Mouse (Mus musculus) telencephalon, adult 2 months (tissue): Measurements from ENCODE around the gene Klhl5.

Source experiments
- DNase-seq: peaks from one replicate; pipeline ENCODE4 v3.0.0-alpha.2; 2011; ENCODE audit warnings: low read depth, low spot score

Gene Klhl5

DNA sequence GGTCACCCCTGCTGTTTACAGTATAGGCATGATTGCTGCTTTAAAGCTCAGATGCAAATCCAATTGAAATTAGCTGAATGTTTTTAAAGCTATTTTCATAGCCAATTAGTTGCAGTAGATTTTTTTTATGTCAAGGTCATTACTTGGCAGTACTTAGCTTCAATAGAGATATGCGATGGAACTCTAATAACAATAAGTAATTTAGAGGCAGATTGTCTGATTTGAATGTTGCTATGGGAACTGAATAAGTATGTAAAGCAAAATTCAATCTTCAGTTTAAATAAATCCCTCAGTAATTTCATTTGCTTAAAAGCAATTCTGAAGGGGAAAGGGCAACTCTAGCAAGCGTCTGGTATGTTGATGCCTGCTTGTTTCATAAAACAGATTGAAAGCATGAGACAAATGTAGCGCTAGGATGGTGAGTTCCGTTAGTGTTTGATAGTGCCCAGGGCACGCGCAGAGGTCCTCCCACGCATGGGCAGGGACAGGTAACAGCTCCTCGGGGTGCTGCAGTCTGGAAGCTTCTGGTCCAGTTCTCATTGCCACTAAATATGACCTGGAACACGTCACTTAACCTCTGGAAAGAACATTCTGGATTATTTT is 38.3 kb downstream of the Klhl5 start:
- DNase-seq, result no peak

DNA sequence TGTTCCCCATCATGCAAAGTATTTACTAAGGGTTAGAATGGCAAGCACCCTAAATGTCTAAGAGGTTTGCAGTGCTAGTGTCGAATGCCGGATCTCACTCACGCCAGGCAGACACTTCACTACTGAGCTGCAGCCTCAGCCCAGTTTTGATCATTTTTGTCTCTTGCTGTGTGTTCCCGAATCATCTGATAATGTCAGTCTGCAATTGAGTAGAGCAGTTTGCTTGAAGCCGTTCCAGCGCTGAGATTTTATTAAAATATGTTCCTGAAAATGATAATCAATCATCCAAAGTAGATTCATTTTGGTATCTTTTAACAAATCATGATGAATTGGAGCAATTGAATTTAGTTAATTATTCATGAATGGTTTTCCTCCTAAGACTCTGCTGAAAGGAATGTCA is 39.4 kb downstream of the Klhl5 start:
- no peak for DNase-seq

DNA sequence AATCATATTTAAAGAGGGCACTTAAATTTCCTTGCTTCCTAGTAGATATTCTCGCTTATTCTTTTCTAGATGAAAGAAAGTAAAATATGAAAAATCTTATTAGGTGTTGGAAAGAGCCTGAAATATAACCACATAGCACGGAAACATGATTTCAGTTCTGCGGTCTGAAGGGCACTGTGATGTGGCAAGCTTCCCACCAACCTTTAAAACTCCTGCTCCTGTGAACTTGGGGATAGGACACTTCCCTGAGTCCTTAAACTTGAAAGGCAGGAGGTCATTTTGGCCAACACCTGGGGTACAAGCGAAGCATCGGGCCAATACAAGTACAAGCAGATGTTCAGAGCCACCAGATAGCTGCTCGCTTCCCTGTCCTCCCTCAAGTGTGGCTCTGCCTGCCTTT is 42.4 kb downstream of the Klhl5 start:
- no peak for DNase-seq

- no peak for DNase-seq
Observed at GRCm38 (mm10) chr5:65150376-65150955, 43.1 kb downstream of the Klhl5 start.

GRCm38 (mm10) chr5:65151276-65151675 is 43.9 kb downstream of the Klhl5 start:
- DNase-seq, result no peak

DNA sequence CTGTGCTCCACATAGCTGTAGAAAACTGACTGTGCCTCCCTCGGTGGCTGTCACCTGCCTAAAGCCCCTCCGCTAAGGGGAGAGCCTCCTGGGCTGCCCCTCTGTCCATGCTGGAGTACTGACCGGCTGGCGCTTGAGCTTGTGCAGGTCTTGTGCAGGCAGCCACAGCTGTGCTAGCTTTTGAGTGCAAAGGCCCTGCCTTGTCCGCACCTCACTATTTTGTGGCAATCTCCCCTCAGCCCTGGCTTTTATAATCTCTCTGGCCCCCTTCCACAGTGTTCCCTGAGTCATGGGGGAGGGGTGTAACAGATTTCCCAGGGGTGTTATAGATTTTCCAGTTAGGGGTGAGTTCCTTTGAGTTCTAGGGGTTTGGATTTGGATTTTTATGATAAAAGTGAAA is 44.4 kb downstream of the Klhl5 start:
- no peak for DNase-seq

DNA sequence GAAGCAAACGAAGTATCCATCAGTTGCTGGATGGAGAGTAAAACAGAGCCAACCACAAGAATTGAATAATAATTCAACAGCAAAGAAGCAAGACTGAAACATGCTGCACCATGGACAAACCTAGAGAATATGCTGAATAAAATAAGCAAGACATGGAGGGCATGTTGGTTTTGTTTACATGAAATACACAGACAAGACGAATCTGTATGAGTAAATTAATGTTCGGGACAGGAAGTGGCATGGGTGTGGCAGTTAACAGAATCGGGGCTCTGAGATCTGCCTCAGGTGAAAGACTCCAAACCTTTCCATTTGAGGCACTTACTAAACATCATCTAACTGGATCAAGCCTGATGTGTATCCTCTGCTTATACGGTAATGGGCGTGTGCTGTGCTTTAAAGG is 46.9 kb downstream of the Klhl5 start:
- DNase-seq, result no peak

- no peak for DNase-seq
Observed at GRCm38 (mm10) chr5:65156853-65157252, 49.5 kb downstream of the Klhl5 start.

DNA sequence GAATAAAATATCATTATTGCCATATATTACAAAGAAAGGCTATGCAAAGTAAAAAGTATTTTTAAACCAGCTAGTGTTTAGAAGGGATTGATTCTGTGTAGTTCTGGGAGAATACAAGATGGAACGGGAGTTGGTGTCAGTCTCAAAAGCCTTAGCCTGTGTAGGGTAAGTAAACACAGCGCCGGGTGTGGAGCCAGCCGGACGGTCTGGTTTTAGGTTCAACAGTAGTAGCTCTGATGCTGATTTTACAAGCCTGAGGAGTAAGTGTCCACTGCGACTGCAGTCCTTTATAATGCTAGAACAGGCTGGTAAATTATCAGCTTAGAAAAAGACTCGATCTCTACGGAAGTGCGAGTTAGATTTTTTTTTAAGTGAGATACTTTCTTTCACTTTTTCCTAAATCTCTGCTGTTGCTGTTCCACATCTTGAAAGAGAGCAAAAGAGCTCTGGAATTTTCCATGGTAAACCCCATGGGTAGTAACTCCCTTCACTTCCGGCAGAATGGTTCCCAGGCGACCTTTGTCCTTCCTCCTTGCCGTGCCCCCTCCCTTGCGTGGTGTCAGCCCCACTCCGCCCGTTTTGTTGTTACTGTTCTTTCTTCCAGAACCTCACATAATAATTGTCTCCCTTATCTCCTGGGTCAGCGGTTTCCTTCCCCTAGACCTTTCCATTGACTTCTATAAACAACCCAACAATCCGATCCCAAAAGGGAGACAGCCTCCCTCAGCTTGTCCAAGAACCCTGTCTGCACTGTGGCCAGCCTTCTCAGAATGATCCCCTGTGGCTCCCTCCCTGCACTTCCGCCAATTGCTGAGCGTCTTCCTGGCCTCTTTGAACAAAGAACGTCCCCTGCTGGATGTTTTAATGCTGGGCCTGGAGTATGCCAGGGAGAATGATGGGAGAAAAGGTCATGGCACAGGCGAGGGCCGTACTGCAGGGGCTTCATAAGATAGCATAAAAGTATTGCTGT is 50.4 kb downstream of the Klhl5 start:
- no peak for DNase-seq

GRCm38 (mm10) chr5:65158696-65159305 is 51.5 kb downstream of the Klhl5 start:
- no peak for DNase-seq

DNA sequence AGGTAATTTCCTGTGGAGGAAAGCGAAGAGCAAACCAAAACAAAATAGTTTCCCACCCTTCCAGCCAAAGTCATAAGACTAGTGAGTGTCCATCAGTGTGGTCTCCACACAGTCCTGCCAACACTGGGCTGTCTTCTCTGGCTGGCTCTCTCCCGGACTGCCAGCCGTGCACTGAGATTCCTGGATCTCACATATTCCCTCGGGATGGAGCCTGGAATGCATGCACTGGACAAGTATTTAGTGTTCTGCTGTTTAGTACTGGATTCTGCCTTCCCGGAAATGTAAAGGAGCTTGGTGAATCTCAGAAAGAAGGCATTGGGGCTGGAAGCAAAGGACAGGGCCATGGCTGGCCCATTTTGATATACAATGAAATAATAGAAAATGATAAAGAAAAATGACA is 55.7 kb downstream of the Klhl5 start:
- DNase-seq, result no peak

- DNase-seq, result no peak
Observed at GRCm38 (mm10) chr5:65163489-65164092, 56.3 kb downstream of the Klhl5 start.

- no peak for DNase-seq
Observed at GRCm38 (mm10) chr5:65170206-65170605, 62.9 kb downstream of the Klhl5 start.

- peak; percentile 90 for DNase-seq
Observed at GRCm38 (mm10) chr5:65175035-65175917, 67.9 kb downstream of the Klhl5 start.

DNA sequence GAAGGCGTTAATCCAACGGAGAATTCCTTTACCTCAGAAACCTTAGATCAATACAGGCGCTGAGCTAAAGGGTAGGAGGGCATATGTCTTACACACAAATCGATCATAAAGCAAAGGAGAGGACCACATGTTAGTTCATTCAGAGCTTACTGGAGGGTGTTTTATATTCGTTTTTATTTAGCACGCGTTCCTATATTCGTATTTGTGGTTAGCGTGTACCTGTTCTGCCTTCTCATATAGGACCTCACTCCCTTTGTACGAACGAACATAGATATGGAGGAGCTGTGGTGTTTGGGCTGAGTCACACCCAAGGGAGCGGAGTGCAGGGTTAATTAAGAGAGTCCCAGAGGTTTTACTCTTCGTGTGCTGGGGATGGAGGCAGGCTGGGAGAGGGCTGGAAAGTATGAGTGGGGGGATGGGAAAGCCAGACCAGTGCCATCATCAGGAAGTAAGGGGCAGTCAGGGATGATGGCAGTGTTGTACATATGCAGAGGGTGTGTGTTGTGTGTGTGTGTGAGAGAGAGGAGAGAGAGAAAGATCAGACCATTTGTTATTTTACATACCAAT is 68.7 kb downstream of the Klhl5 start:
- DNase-seq, result no peak

DNA sequence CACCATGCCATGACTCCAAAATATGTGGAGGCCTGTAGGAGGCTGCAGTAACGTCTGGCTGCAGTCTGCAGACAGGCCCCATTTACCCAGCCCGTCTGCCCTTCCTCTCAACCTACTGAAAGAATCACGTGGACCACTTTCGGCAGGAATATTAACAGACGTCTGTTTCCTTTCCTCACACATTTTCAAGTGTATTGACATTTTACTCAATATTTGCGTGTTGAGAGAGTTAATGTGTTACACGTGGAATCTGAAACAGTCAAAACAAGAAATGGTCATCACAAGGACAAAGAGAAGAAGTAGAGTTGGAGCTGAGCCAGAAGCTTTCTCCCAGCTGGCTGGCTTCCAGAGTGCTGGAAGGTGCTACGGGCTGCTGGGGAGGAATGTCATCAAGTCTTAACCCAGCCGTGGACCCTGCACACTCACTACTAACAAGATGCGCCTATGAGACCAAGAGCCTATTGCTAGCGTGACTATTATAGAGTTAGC is 69.7 kb downstream of the Klhl5 start:
- DNase-seq, result no peak

DNA sequence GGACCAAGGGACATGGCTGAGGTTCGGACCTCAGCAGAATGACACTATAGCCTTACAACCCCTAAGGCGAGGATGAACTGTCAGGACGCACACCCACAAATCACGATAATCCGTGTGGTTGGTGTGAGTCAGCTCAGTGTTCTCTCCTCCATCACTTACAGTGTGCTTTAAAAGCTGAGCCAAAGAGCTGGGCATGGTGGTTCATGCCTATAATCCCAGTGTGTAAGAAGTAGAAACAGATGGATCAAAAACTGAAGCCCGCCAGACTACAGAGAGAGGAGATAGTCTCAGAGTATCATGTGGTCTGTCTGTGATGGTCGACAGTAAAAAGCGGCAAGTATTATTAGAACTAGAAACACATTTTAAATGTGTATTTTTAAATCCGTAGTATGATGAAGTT is 71.1 kb downstream of the Klhl5 start:
- DNase-seq, result no peak

DNA sequence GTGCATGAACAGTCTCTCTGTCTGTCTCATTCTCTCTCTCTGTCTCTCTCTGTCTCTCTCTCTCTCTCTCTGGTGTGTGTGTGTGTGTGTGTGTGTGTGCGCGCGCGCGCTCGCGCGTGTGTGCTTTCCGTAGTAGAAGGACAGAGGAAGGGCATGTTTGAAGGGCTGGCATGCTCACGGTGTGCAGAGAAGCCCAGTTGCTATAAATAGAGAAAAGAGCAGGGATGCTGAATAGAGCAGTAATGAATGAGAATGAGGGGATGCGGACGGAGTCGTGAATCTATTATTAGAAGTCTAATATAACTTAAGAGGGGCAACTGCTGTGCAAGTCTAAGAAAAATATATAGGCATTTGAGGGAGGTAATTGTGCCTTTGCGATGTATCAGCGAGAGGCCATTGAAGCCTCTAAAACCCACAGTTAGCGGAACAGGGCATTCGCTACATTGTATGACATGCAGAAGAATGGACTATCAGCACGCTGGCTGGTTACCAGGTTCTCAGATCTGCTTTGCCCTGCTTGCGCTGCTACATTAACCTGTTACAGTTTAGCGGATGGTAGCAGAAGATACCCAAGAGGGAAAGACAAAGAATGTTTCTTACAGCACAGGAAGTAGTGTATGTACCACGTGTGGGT is 73.9 kb downstream of the Klhl5 start:
- DNase-seq, result no peak

GRCm38 (mm10) chr5:65181794-65182169 is 74.4 kb downstream of the Klhl5 start:
- no peak for DNase-seq

DNA sequence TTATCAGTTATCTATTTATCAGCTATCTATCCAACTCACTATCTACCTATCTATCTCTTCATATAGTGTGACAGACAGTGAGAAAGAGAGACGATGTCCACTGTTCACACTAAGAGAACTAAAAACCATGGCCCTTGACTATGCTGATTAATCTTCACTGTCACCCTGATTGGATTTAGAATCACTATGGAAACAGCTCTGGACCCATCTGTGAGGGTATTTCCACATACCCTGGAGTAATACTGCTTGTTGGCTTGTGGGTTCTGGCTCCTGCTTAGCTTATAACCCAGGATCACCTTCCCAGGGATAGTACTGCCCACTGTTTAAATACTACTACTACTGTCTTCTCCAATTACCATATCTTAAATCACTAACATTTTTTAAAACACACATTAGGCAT is 74.9 kb downstream of the Klhl5 start:
- DNase-seq, result no peak
